Mouse (Mus musculus): ENCODE data around the gene Cldn16. TPM values are rescaled to one million over a fixed set of nuclear protein-coding genes. Genes with fewer than 3 reads are reported as not detected.

The Cldn16 gene
- polyA plus RNA-seq (2015; fragmentation: Nextera tagmentation; extraction: Ambion mirVana), result not detected in 2 replicates

DNA sequence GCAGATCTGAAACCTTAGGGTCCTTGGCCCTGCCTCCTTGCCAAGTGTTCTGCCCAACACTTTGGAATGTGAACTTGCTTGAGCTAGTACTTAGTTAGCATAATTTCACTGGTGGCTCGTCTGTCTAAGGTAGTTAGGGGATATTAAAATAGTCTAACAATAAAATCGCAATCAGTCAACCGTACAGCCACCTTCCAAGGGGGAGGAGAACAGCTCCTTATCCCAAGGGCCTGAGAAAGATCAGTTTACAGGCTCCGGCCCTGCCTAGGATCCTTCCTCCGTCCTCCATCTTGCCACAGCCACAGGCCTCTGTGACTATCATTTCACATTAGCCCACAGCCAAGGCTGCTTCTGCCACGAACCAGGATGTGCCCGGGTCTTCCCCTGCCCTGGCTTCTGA is at the start of gene Cldn16:
Cldn16 (plus strand) TSS at position 301 of the 400 bp plus-strand sequence.

DNA sequence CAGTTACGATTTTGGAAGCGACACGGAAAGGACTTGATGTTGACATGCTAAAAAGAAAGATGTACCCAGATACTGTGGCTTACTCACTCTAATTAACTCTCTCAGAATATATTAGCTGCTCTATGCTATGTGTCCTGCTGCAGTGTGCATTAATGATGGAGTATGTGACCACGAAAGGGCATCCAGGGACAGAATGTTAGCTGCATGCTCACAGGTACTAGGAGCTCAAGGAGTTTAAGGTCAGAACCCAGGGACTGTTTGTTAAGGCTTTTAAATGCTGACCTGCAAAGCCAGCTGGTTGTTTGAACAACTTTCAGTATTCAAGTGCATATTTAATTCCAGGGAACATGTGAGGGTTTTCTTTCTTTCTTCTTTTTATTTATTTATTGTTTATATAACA is 63.7 kb downstream of the Cldn16 start, which contains the start of gene Tmem207:
Tmem207 (minus strand) TSS at position 101 of the 400 bp plus-strand sequence.

Other genes starting within 250 kb of the Cldn16 start
- gene Cldn1, start 91.3 kb upstream of the Cldn16 start, polyA plus RNA-seq (2015; fragmentation: Nextera tagmentation; extraction: Ambion mirVana), result 5.6 and 5.9 TPM in 2 replicates
- gene Tmem207, start 63.6 kb downstream of the Cldn16 start, polyA plus RNA-seq (2015; fragmentation: Nextera tagmentation; extraction: Ambion mirVana), result not detected in 2 replicates
- gene Il1rap, start 118.6 kb downstream of the Cldn16 start, polyA plus RNA-seq (2015; fragmentation: Nextera tagmentation; extraction: Ambion mirVana), result 2.1 and 2.7 TPM in 2 replicates

Data from skeletal muscle tissue, postnatal 0 days (tissue).